Mouse (Mus musculus) testis, adult 2 months (tissue): ENCODE data around the gene Trpm5. TPM values are rescaled to one million over a fixed set of nuclear protein-coding genes. Genes with fewer than 3 reads are reported as not detected.

ENCODE experiments used
- H3K27ac ChIP-seq: fragments of 200-500 bp; 2 replicates; pipeline ENCODE4 v1.5.1; 2012; ENCODE audit warnings: low read depth, low read length; ENCODE audit not compliant: control insufficient read depth, insufficient read depth
- H3K27me3 ChIP-seq: fragments of 200-500 bp; 2 replicates; pipeline ENCODE4 v1.6.1; 2012; ENCODE audit warnings: mild to moderate bottlenecking, low read length, moderate library complexity; ENCODE audit not compliant: control insufficient read depth, insufficient read depth
- H3K36me3 ChIP-seq: fragments of 200-500 bp; 2 replicates; pipeline ENCODE4 v1.6.1; 2012; ENCODE audit warnings: mild to moderate bottlenecking, low read length; ENCODE audit not compliant: control insufficient read depth, insufficient read depth
- H3K4me1 ChIP-seq: fragments of 200-500 bp; 2 replicates; pipeline ENCODE4 v1.6.1; 2012; ENCODE audit warnings: low read length; ENCODE audit not compliant: control insufficient read depth, insufficient read depth
- H3K4me3 ChIP-seq: fragments of 200-500 bp; 2 replicates; pipeline ENCODE4 v1.5.1; 2012; ENCODE audit warnings: low read depth, mild to moderate bottlenecking, low read length, moderate library complexity, mixed read lengths; ENCODE audit not compliant: control insufficient read depth
- CTCF ChIP-seq: fragments of 200-500 bp; IDR thresholded peaks from 2 replicates; pipeline ENCODE4 v1.5.1; 2012; ENCODE audit warnings: low read depth, mild to moderate bottlenecking, inconsistent platforms, low read length, moderate library complexity; ENCODE audit not compliant: control insufficient read depth, insufficient read depth, insufficient replicate concordance
- POLR2A ChIP-seq: fragments of 200-500 bp; IDR thresholded peaks from 2 replicates; pipeline ENCODE4 v1.6.1; 2012; ENCODE audit warnings: low read depth, mild to moderate bottlenecking, inconsistent platforms, low read length, moderate library complexity; ENCODE audit not compliant: control insufficient read depth
- polyA plus RNA-seq: library from polyadenylated mRNA; depleted of rRNA; stranded (reverse); fragments of >200 nt; gene quantifications from 2 replicates; pipeline ENCODE4 v1.2.3, GENCODE M21; 2012; rRNA removed

Trpm5 gene
- polyA plus RNA-seq = 1.1 and 1.5 TPM in 2 replicates

GRCm38 (mm10) chr7:143094592-143095553, at the start of gene Trpm5:
Gene Trpm5 (minus strand): TSS chr7:143094642.
- TF ChIP-seq POLR2A (no peak), CTCF (peak; percentile 81)
- no peak within 1 kb of the TSS for H3K4me3 ChIP-seq
- H3K4me1 ChIP-seq = no peaks in the 10 kb centered on the region
- H3K27ac ChIP-seq = no peak within 1 kb of the TSS
- no peaks in the 10 kb centered on the region for H3K36me3 ChIP-seq
- no peaks in the 10 kb centered on the region for H3K27me3 ChIP-seq

- no peak overlapping the region for H3K27ac ChIP-seq
- no peaks in the 10 kb centered on the region for H3K4me1 ChIP-seq
- H3K4me3 ChIP-seq = no peak overlapping the region
- no peaks in the 10 kb centered on the region for H3K27me3 ChIP-seq
- TF ChIP-seq CTCF (no peak), POLR2A (no peak)
- H3K36me3 ChIP-seq = no peaks in the 10 kb centered on the region
Measured at GRCm38 (mm10) chr7:143142680-143143079, 48.2 kb upstream of the Trpm5 start.

GRCm38 (mm10) chr7:143139932-143140331, 45.5 kb upstream of the Trpm5 start:
- H3K27ac ChIP-seq = no peak overlapping the region
- TF ChIP-seq POLR2A (no peak), CTCF (no peak)
- no peaks in the 10 kb centered on the region for H3K36me3 ChIP-seq
- no peaks in the 10 kb centered on the region for H3K4me1 ChIP-seq
- H3K4me3 ChIP-seq = peak overlapping the region; percentile 45
- no peaks in the 10 kb centered on the region for H3K27me3 ChIP-seq

- TF ChIP-seq POLR2A (no peak), CTCF (peak; percentile 49; the same call in 1 of the 2 replicates)
- no peaks in the 10 kb centered on the region for H3K27me3 ChIP-seq
Measured at GRCm38 (mm10) chr7:143138789-143139188, 44.3 kb upstream of the Trpm5 start.

GRCm38 (mm10) chr7:143136561-143136960, 42.1 kb upstream of the Trpm5 start:
- no peak overlapping the region for H3K4me3 ChIP-seq
- no peaks in the 10 kb centered on the region for H3K4me1 ChIP-seq
- no peaks in the 10 kb centered on the region for H3K27me3 ChIP-seq
- TF ChIP-seq POLR2A (no peak), CTCF (no peak)
- H3K36me3 ChIP-seq = no peaks in the 10 kb centered on the region
- no peak overlapping the region for H3K27ac ChIP-seq

More at GRCm38 (mm10) chr7:143138789-143139188, 44.3 kb upstream of the Trpm5 start:
- H3K36me3 ChIP-seq = no peaks in the 10 kb centered on the region
- H3K4me1 ChIP-seq = no peaks in the 10 kb centered on the region
- H3K27ac ChIP-seq = no peak overlapping the region
- no peak overlapping the region for H3K4me3 ChIP-seq

- TF ChIP-seq CTCF (no peak), POLR2A (no peak)
- no peaks in the 10 kb centered on the region for H3K4me1 ChIP-seq
- no peak overlapping the region for H3K27ac ChIP-seq
- H3K36me3 ChIP-seq = no peaks in the 10 kb centered on the region
- H3K27me3 ChIP-seq = no peaks in the 10 kb centered on the region
- no peak overlapping the region for H3K4me3 ChIP-seq
Measured at GRCm38 (mm10) chr7:143136125-143136524, 41.7 kb upstream of the Trpm5 start.

GRCm38 (mm10) chr7:143132815-143133214, 38.4 kb upstream of the Trpm5 start:
- no peak for TF ChIP-seq POLR2A
- TF ChIP-seq CTCF = no peak
- no peaks in the 10 kb centered on the region for H3K36me3 ChIP-seq
- H3K4me3 ChIP-seq = no peak overlapping the region
- no peaks in the 10 kb centered on the region for H3K4me1 ChIP-seq
- no peaks in the 10 kb centered on the region for H3K27me3 ChIP-seq
- H3K27ac ChIP-seq = no peak overlapping the region

GRCm38 (mm10) chr7:143124902-143125301, 30.5 kb upstream of the Trpm5 start:
- no peaks in the 10 kb centered on the region for H3K27me3 ChIP-seq
- no peaks in the 10 kb centered on the region for H3K36me3 ChIP-seq
- H3K4me1 ChIP-seq = no peaks in the 10 kb centered on the region
- H3K27ac ChIP-seq = no peak overlapping the region
- TF ChIP-seq POLR2A (no peak), CTCF (no peak)
- no peak overlapping the region for H3K4me3 ChIP-seq
